Mouse (Mus musculus) lung, adult 2 months (tissue): ENCODE measurements around the gene Zswim3. TPM values are rescaled to one million over a fixed set of nuclear protein-coding genes. Genes with fewer than 3 reads are reported as not detected.
"Not testable (repeated sequence)": the region's sequence is repeated elsewhere in the genome, so short reads cannot be mapped to it uniquely, and the experiment has no call there.

Source experiments
- DNase-seq: peaks from one replicate; pipeline ENCODE4 v3.0.0; 2022
- H3K4me1 ChIP-seq: fragments of 200-500 bp; 2 replicates; pipeline ENCODE4 v1.6.1; 2011; ENCODE audit warnings: low read length; ENCODE audit not compliant: control insufficient read depth, insufficient read depth
- H3K4me3 ChIP-seq: fragments of 200-500 bp; replicated peaks from 2 replicates; pipeline ENCODE3; 2011; ENCODE audit warnings: low read depth, mild to moderate bottlenecking, control low read depth, low read length; ENCODE audit errors: extremely low read depth
- CTCF ChIP-seq: fragments of 200-500 bp; IDR thresholded peaks from 2 replicates; pipeline ENCODE4 v1.5.1; 2011; ENCODE audit warnings: mild to moderate bottlenecking, low read length, control low read depth; ENCODE audit not compliant: insufficient read depth
- POLR2A ChIP-seq: fragments of 200-500 bp; IDR thresholded peaks from 2 replicates; pipeline ENCODE4 v1.6.1; 2011; ENCODE audit warnings: low read depth, mild to moderate bottlenecking, control low read depth, low read length, borderline replicate concordance; ENCODE audit errors: extremely low read depth
- WGBS: fragments of 180-500 bp; shearing (Covaris S2); methylation state at CpG from one replicate; pipeline ENCODE4 v1.1.7; 2018; 5-methylcytosine and 5-hydroxymethylcytosine counted together
- polyA plus RNA-seq: library from polyadenylated mRNA; depleted of rRNA; stranded (reverse); fragments of >200 nt; gene quantifications from 2 replicates; pipeline ENCODE4 v1.2.3, GENCODE M21; 2012

Zswim3 gene
- polyA plus RNA-seq, 1 experiment, result 3.8 TPM

DNA sequence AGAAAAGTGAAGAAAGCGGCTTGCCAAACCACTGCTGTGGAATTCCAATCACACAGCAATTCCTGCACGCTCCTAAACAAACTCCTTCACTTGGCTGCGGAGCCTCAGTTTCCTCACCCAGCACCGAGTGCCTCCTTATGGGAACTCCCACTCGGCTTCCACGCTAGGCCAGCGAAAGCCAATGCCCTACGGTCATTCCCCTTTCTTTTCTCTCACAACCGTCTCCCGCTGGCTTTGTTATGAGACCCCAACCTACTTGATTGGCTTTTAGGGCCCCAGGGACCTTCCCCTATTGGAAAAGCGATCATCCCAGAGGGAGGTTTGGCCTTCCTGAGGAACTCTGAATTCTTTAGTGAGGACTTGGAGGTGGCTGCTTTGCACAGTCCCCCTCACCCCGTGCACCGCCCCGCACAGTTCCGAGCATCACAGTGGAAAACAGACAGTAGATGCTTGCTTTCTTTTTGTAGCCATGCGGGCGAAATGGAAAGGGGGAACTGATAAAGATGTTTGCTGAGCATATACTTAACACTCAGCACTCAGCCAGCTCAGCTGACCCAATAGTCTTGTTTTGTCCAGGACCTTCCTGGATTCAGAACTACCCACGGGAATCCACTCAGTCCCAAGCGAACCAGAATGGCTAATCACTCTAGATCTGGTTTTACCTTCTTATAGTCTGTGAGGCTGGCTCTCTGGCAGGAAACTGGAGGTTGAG lies 53.1 kb downstream of the Zswim3 start:
- no peak for TF ChIP-seq CTCF
- TF ChIP-seq POLR2A, result no peak
- Histone ChIP-seq H3K4me3 (peak overlapping the region; percentile 89), H3K4me1 (peaks cover 26% of the 10 kb centered on the region)
- DNase-seq, result no peak
- WGBS, result 14% methylated on average over 19 of the region's 19 CpGs

- Histone ChIP-seq H3K4me1 (peaks cover 25% of the 10 kb centered on the region), H3K4me3 (no peak overlapping the region)
- no peak for DNase-seq
- TF ChIP-seq POLR2A (no peak), CTCF (no peak)
- WGBS, result 83% methylated on average over 2 of the region's 2 CpGs
Measured at GRCm38 (mm10) chr2:164859155-164859554, 54.3 kb downstream of the Zswim3 start.

- Histone ChIP-seq H3K4me1 (peaks cover 22% of the 10 kb centered on the region), H3K4me3 (no peak overlapping the region)
- TF ChIP-seq POLR2A (no peak), CTCF (no peak)
- WGBS, result 80% methylated on average over 9 of the region's 9 CpGs
- DNase-seq, result no peak
Measured at GRCm38 (mm10) chr2:164859640-164860432, 54.9 kb downstream of the Zswim3 start.

DNA sequence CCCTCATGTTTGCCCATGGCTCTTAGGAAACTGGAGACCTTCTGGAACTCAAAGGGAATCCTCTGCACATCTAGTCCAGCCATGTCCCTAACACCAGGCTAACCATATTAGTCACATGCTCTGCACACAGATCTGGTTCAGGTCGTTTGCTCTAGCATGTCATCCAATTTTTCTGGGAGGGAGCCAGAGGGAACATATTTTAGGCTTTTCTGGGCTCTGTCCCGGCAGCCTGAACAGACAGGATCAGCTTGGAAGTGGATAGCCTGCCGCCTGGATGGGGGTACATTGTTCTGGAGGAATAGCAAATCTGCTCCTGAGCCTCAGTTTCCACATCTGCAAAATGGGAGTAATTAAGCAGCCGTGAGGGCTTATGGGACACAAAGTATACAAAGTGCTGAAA lies 56.2 kb downstream of the Zswim3 start:
- DNase-seq, result no peak
- no peak overlapping the region for H3K4me3 ChIP-seq
- TF ChIP-seq CTCF, result no peak
- no peak for TF ChIP-seq POLR2A
- WGBS, result 54% methylated on average over 4 of the region's 4 CpGs
- peaks cover 20% of the 10 kb centered on the region for H3K4me1 ChIP-seq

GRCm38 (mm10) chr2:164862179-164862861 lies 57.4 kb downstream of the Zswim3 start:
- Histone ChIP-seq H3K4me3 (no peak overlapping the region), H3K4me1 (peaks cover 24% of the 10 kb centered on the region)
- WGBS, result 19% methylated on average over 9 of the region's 9 CpGs
- DNase-seq, result no peak
- TF ChIP-seq CTCF (no peak), POLR2A (no peak)

DNA sequence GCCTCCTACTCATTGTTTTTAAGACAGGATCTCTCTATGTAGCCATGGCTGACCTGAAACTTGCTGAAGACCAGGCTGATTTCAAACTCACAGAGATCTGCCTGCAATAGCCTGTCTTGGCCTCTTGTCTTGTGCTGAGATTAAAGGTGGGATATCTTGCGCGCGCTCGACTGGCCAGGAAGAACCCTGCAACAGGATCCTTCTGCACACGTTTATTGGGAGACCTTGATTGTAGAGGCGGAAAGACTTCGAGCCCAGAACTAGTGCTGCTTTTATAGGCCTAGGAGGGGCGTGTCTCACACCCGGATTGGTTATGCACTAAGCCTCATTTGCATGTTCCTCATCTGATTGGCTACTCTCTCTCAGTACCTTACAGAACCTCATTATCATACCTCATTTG lies 58.5 kb downstream of the Zswim3 start:
- H3K4me1 ChIP-seq, result peaks cover 20% of the 10 kb centered on the region
- not testable (repeated sequence) for DNase-seq, H3K4me3 ChIP-seq
- 95% methylated on average over 9 of the region's 9 CpGs for WGBS

DNA sequence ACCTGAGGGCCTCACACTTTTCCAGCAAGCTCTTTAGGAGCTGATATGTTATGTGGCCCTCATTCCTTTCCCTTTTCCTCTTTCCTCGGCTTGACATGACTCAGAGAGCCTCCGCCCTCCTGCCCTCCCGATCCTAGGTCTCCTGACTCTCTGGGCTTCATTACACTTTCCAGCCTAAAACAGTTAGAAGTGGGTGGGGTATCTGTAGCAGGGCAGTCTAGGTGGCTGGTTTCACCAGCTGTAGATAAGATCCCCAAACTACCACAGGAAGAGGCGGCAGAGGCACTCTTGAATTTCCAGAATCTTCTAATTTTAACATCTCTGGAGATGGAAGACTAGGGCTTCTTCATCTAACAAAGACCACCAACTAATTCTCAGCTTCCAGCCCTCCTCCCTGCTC lies 59.7 kb downstream of the Zswim3 start:
- WGBS, result 54% methylated on average over 4 of the region's 4 CpGs
- DNase-seq, result no peak
- H3K4me1 ChIP-seq, result peaks cover 20% of the 10 kb centered on the region
- TF ChIP-seq POLR2A (no peak), CTCF (no peak)
- H3K4me3 ChIP-seq, result no peak overlapping the region

DNA sequence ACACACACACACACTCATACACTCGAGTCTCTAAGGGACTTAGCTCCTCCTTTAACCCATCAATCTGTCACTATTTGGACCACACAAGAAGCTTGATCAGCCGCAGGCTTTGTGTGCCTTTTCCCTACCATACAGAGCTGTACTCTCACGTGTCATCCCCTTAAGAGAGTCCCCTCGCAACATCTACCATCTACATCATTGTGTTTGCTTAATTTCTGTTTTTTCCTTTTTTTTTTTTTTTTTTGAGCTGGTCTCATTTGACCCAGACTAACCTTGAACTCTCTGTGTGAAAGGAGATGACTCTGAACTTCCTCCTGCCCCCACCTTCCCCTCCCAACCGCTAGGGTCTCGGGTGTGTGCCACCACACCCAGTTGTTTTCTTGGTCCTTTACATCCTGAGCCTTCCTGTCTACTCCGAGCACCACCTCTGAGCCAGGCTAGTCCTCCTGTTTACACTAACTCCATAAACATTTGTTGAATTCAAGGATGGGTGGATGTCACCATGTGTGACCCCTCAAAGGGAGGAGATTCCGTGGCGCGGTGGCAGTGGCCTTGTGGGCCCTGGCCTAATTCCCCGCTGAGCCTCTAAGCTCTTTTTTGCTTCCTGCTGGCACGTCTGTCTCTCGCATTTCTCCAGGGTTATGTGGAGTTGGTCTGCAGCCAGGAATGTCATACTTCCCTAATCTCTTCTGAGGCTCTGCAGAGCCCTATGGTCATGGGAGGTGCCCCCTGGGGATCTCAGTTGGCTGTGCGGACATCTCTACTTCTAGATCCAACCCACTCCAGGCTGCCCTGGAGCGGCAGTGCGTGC lies 62.0 kb downstream of the Zswim3 start:
- H3K4me3 ChIP-seq, result no peak overlapping the region
- WGBS, result 13% methylated on average over 16 of the region's 16 CpGs
- peaks cover 10% of the 10 kb centered on the region for H3K4me1 ChIP-seq
- DNase-seq, result peak; percentile 59
- TF ChIP-seq POLR2A (no peak), CTCF (0 out of 2 replicates have a peak, but pooled peaks have one; percentile 24)

- 92% methylated on average over 7 of the region's 7 CpGs for WGBS
- TF ChIP-seq CTCF (peak; percentile 62), POLR2A (no peak)
- no peak for DNase-seq
- peaks cover 6% of the 10 kb centered on the region for H3K4me1 ChIP-seq
- no peak overlapping the region for H3K4me3 ChIP-seq
Measured at GRCm38 (mm10) chr2:164867566-164867965, 62.7 kb downstream of the Zswim3 start.
